Mouse (Mus musculus) liver, embryonic 16.5 days (tissue): ENCODE results near the gene Bcorl1. TPM values are rescaled to one million over a fixed set of nuclear protein-coding genes. Genes with fewer than 3 reads are reported as not detected.

Source experiments
- ATAC-seq: fragments of 200-750 bp; cut with Nextera tagmentation; 2 replicates; pipeline ENCODE4 v1.8.0; 2017; ENCODE audit warnings: low read depth, mild to moderate bottlenecking, moderate number of reproducible peaks, moderate library complexity
- H3K27ac ChIP-seq: fragments of 300-500 bp; sonication (generic); 2 replicates; pipeline ENCODE4 v1.5.1; 2014; ENCODE audit warnings: mild to moderate bottlenecking, low read length
- H3K27me3 ChIP-seq: fragments of 300-500 bp; sonication (generic); 2 replicates; pipeline ENCODE4 v1.6.1; 2014; ENCODE audit warnings: low read depth, low read length, mixed read lengths; ENCODE audit not compliant: control insufficient read depth, insufficient read depth
- H3K36me3 ChIP-seq: fragments of 300-500 bp; sonication (generic); 2 replicates; pipeline ENCODE4 v1.6.1; 2014; ENCODE audit warnings: mild to moderate bottlenecking; ENCODE audit not compliant: control insufficient read depth, insufficient read depth
- H3K4me1 ChIP-seq: fragments of 300-500 bp; sonication (generic); 2 replicates; pipeline ENCODE4 v1.6.1; 2014; ENCODE audit warnings: low read depth, low read length, mixed read lengths; ENCODE audit not compliant: control insufficient read depth
- H3K4me2 ChIP-seq: fragments of 300-500 bp; sonication (generic); 2 replicates; pipeline ENCODE4 v1.6.1; 2014; ENCODE audit warnings: low read depth, low read length, mixed read lengths
- H3K4me3 ChIP-seq: fragments of 300-500 bp; sonication (generic); 2 replicates; pipeline ENCODE4 v1.5.1; 2014; ENCODE audit warnings: low read depth, mild to moderate bottlenecking, low read length
- H3K9ac ChIP-seq: fragments of 300-500 bp; sonication (generic); 2 replicates; pipeline ENCODE4 v1.6.1; 2014; ENCODE audit warnings: low read depth, low read length
- H3K9me3 ChIP-seq: fragments of 300-500 bp; sonication (generic); replicated peaks from 2 replicates; pipeline ENCODE4 v1.6.1; 2016; ENCODE audit warnings: low read length; ENCODE audit not compliant: control insufficient read depth
- WGBS: fragments of 180-500 bp; shearing (Covaris S2); extraction: QIAGEN DNeasy Blood & Tissue Kit; methylation state at CpG from one replicate; pipeline ENCODE4 v1.1.7; 2014; ENCODE audit not compliant: insufficient replicate concordance; 5-methylcytosine and 5-hydroxymethylcytosine counted together
- polyA plus RNA-seq: library from polyadenylated mRNA; unstranded; fragments of >200 nt; fragmentation: Nextera tagmentation; extraction: Ambion mirVana; gene quantifications from 2 replicates; pipeline ENCODE4 v1.2.1, GENCODE M21; 2015

Gene Bcorl1
- polyA plus RNA-seq, 1 experiment from 2014 or later = 3.2 TPM

- Histone ChIP-seq H3K4me1 (peaks cover 9% of the 10 kb centered on the region), H3K4me3 (no peak overlapping the region), H3K4me2 (no peak overlapping the region), H3K9ac (no peak overlapping the region), H3K36me3 (no peaks in the 10 kb centered on the region), H3K27me3 (peaks cover 3% of the 10 kb centered on the region), H3K27ac (no peak overlapping the region), H3K9me3 (no peaks in the 10 kb centered on the region)
- 59% methylated on average over 6 of the region's 6 CpGs for WGBS
- ATAC-seq = no peak
Measured at GRCm38 (mm10) chrX:48456956-48457355, 115.8 kb downstream of the Bcorl1 start.

Other genes starting within 250 kb of the Bcorl1 start
- gene Xpnpep2, start 232.6 kb upstream of the Bcorl1 start, polyA plus RNA-seq = 0.04 TPM in 1 of 2 replicates, not detected in the other
- 9.6 and 9.7 TPM in 2 replicates for gene Sash3, start 194.9 kb upstream of the Bcorl1 start, polyA plus RNA-seq
- 2.7 and 3.1 TPM in 2 replicates for gene Zdhhc9, start 132.5 kb upstream of the Bcorl1 start, polyA plus RNA-seq
- gene Utp14a, start 84.5 kb upstream of the Bcorl1 start, polyA plus RNA-seq = 5.5 and 6.0 TPM in 2 replicates
- 1.9 and 2.8 TPM in 2 replicates for gene Elf4, start 121.8 kb downstream of the Bcorl1 start, polyA plus RNA-seq
- 62.8 and 63.9 TPM in 2 replicates for gene Aifm1, start 172.2 kb downstream of the Bcorl1 start, polyA plus RNA-seq
- 0.26 and 0.33 TPM in 2 replicates for gene Rab33a, start 177.9 kb downstream of the Bcorl1 start, polyA plus RNA-seq